Mouse (Mus musculus) embryo, embryonic 11 days (tissue): ENCODE measurements around the gene Efhd2.

Experiments
- DNase-seq: peaks from one replicate; pipeline ENCODE4 v3.0.0-alpha.2; 2015

The Efhd2 gene

GRCm38 (mm10) chr4:141874601-141875460 is at the start of gene Efhd2:
TSS of gene Efhd2 (minus strand) at chr4:141874920.
- peak; percentile 92 for DNase-seq

- no peak for DNase-seq
Measured at GRCm38 (mm10) chr4:141923961-141924360, 49.2 kb upstream of the Efhd2 start.

- no peak for DNase-seq
Measured at GRCm38 (mm10) chr4:141920391-141920790, 45.7 kb upstream of the Efhd2 start.

- DNase-seq: no peak
Measured at GRCm38 (mm10) chr4:141917735-141918419, 43.2 kb upstream of the Efhd2 start.

- DNase-seq: peak; percentile 37
Measured at GRCm38 (mm10) chr4:141914040-141914439, 39.3 kb upstream of the Efhd2 start.

- DNase-seq: peak; percentile 39
Measured at GRCm38 (mm10) chr4:141913201-141913993, 38.7 kb upstream of the Efhd2 start.

GRCm38 (mm10) chr4:141904710-141905109 is 30.0 kb upstream of the Efhd2 start:
- DNase-seq: no peak

GRCm38 (mm10) chr4:141902479-141902858 is 27.7 kb upstream of the Efhd2 start:
- DNase-seq: no peak

- peak; percentile 62 for DNase-seq
Measured at GRCm38 (mm10) chr4:141901711-141902478, 27.2 kb upstream of the Efhd2 start.

GRCm38 (mm10) chr4:141900421-141900820 is 25.7 kb upstream of the Efhd2 start:
- no peak for DNase-seq

- DNase-seq: peak; percentile 64
Measured at GRCm38 (mm10) chr4:141899936-141900335, 25.2 kb upstream of the Efhd2 start.

GRCm38 (mm10) chr4:141898905-141899304 is 24.2 kb upstream of the Efhd2 start:
- DNase-seq: no peak

- DNase-seq: no peak
Measured at GRCm38 (mm10) chr4:141897838-141898237, 23.1 kb upstream of the Efhd2 start.

GRCm38 (mm10) chr4:141897225-141897624 is 22.5 kb upstream of the Efhd2 start:
- no peak for DNase-seq

GRCm38 (mm10) chr4:141895772-141896171 is 21.1 kb upstream of the Efhd2 start:
- no peak for DNase-seq

- DNase-seq: no peak
Measured at GRCm38 (mm10) chr4:141893157-141893784, 18.6 kb upstream of the Efhd2 start.

- DNase-seq: no peak
Measured at GRCm38 (mm10) chr4:141886385-141886968, 11.8 kb upstream of the Efhd2 start.

GRCm38 (mm10) chr4:141885451-141885850 is 10.7 kb upstream of the Efhd2 start:
- no peak for DNase-seq

GRCm38 (mm10) chr4:141882858-141883257 is 8.1 kb upstream of the Efhd2 start:
- DNase-seq: no peak

GRCm38 (mm10) chr4:141881950-141882349 is 7.2 kb upstream of the Efhd2 start:
- DNase-seq: no peak

- DNase-seq: no peak
Measured at GRCm38 (mm10) chr4:141881289-141881914, 6.7 kb upstream of the Efhd2 start.
